ENCODE assay signal across 19 mouse cellular contexts in genomic region chr7:132299661-132300210, GRCm38 (mm10). TPM values are rescaled to one million over a fixed set of nuclear protein-coding genes. Genes with fewer than 3 reads are reported as not detected.
DNase-seq lines count a peak whose midpoint lies in the region; ATAC-seq and TF ChIP-seq lines count a peak whose summit lies in the region.
"Had no signal": no experiment of that assay in that cellular context is flagged by ENCODE, and none has a peak within 500 bp of the region (broad histone marks: within the 10 kb centered on the region; RNA-seq: fewer than 3 reads in every experiment).

No protein-coding gene starts in this region.

- no peak for TF ChIP-seq POLR2A in kidney, adult 2 months (IDR thresholded peaks at IDR 0.05; ENCODE audit: low read depth, low read length)

- H3K4me2 ChIP-seq in kidney, embryonic 14.5 days (replicated peaks; ENCODE audit: low read depth, low read length), result no peak overlapping the region
- no peak overlapping the region for H3K4me2 ChIP-seq in stomach, embryonic 14.5 days (replicated peaks; ENCODE audit: low read depth, low read length)
- no peak overlapping the region for H3K4me2 ChIP-seq in stomach, postnatal 0 days (replicated peaks; ENCODE audit: low read depth)
- H3K4me2 ChIP-seq: embryonic facial prominence, embryonic 12.5 days; forebrain, embryonic 15.5 days; hindbrain, embryonic 12.5 days; midbrain, embryonic 11.5 days; stomach, embryonic 15.5 days had no signal

- H3K9me3 ChIP-seq in kidney, embryonic 14.5 days (ENCODE audit: control insufficient read depth, low read length), result no peaks in the 10 kb centered on the region
- H3K9me3 ChIP-seq in stomach, embryonic 14.5 days (ENCODE audit: control insufficient read depth, low read depth, low read length), result no peaks in the 10 kb centered on the region
- no peaks in the 10 kb centered on the region for H3K9me3 ChIP-seq in stomach, postnatal 0 days (ENCODE audit: control insufficient read depth, low read length)
- H3K9me3 ChIP-seq: embryonic facial prominence, embryonic 12.5 days; forebrain, embryonic 15.5 days; heart, embryonic 10.5 days; hindbrain, embryonic 12.5 days; stomach, embryonic 15.5 days had no signal

- no peak for TF ChIP-seq CTCF in kidney, adult 2 months (conservative IDR thresholded peaks at IDR 0.05; ENCODE audit: insufficient read depth, insufficient read length, low read depth, low read length)
- TF ChIP-seq CTCF in stomach, postnatal 0 days (IDR thresholded peaks at IDR 0.05; ENCODE audit: low read depth), result no peak

- H3K36me3 ChIP-seq in kidney, adult 2 months (ENCODE audit: control insufficient read depth, insufficient read depth, low read length), result no peaks in the 10 kb centered on the region
- H3K36me3 ChIP-seq in kidney, embryonic 14.5 days (ENCODE audit: control insufficient read depth, insufficient read depth, low read length), result no peaks in the 10 kb centered on the region
- H3K36me3 ChIP-seq in stomach, embryonic 14.5 days (ENCODE audit: control insufficient read depth, insufficient read depth, low read length), result no peaks in the 10 kb centered on the region
- no peaks in the 10 kb centered on the region for H3K36me3 ChIP-seq in stomach, postnatal 0 days (ENCODE audit: control insufficient read depth, insufficient read depth, low read length)
- H3K36me3 ChIP-seq: embryonic facial prominence, embryonic 12.5 days; forebrain, embryonic 15.5 days; heart, embryonic 10.5 days; hindbrain, embryonic 12.5 days; stomach, embryonic 15.5 days had no signal

- H3K27me3 ChIP-seq in kidney, adult 2 months (replicated peaks; ENCODE audit: control insufficient read depth, insufficient read depth, low read length), result no peaks in the 10 kb centered on the region
- H3K27me3 ChIP-seq in kidney, embryonic 14.5 days (ENCODE audit: control insufficient read depth, insufficient read depth, low read length), result no peaks in the 10 kb centered on the region
- H3K27me3 ChIP-seq in stomach, embryonic 14.5 days (ENCODE audit: control insufficient read depth, insufficient read depth, low read length), result no peaks in the 10 kb centered on the region
- H3K27me3 ChIP-seq in stomach, postnatal 0 days (ENCODE audit: control insufficient read depth, insufficient read depth, low read length), result no peaks in the 10 kb centered on the region
- H3K27me3 ChIP-seq: embryonic facial prominence, embryonic 12.5 days; forebrain, embryonic 15.5 days; hindbrain, embryonic 12.5 days; stomach, embryonic 15.5 days had no signal

- peak; percentile 67 for DNase-seq in kidney, adult 2 months
- DNase-seq in stomach, postnatal 0 days (ENCODE audit: low spot score), result no peak
- DNase-seq in kidney, postnatal 14 days, result peak; percentile 76
- DNase-seq in heart, postnatal 4 days, result no peak
- no peak for DNase-seq in cerebellum, postnatal 4 days (ENCODE audit: low spot score in 2 of 2)
- DNase-seq: cerebellum, adult 18-20 months; cerebellum, postnatal 25 days; layer of hippocampus, postnatal 36 days; liver, postnatal 0 days; right cerebral cortex, postnatal 14 days; thymus, adult 2 months had no signal

- no peak for ATAC-seq in kidney, embryonic 14.5 days (ENCODE audit: low FRiP score, low TSS enrichment)
- ATAC-seq in stomach, embryonic 14.5 days (ENCODE audit: insufficient number of reproducible peaks, insufficient read depth, low FRiP score, low read depth), result no peak
- no peak for ATAC-seq in stomach, postnatal 0 days (ENCODE audit: low FRiP score, low TSS enrichment)
- ATAC-seq: forebrain, embryonic 15.5 days; liver, postnatal 0 days had no signal

- TF ChIP-seq EP300 in stomach, postnatal 0 days (optimal IDR thresholded peaks at IDR 0.05), result no peak

- H3K4me1 ChIP-seq in kidney, adult 2 months (ENCODE audit: control insufficient read depth, insufficient read depth, low read length), result peaks cover 6% of the 10 kb centered on the region; the same call in 1 of the 2 replicates
- peaks cover 40% of the 10 kb centered on the region for H3K4me1 ChIP-seq in kidney, embryonic 14.5 days (ENCODE audit: control insufficient read depth, insufficient read depth, low read length)
- H3K4me1 ChIP-seq in stomach, embryonic 14.5 days (ENCODE audit: control insufficient read depth, insufficient read depth, low read length), result peaks cover 31% of the 10 kb centered on the region
- H3K4me1 ChIP-seq in stomach, postnatal 0 days (replicated peaks; ENCODE audit: control insufficient read depth, insufficient read depth), result peaks cover 6% of the 10 kb centered on the region

- H3K9ac ChIP-seq in kidney, embryonic 14.5 days (ENCODE audit: low read depth, low read length), result no peak overlapping the region
- H3K9ac ChIP-seq in stomach, embryonic 14.5 days (replicated peaks; ENCODE audit: low read depth, low read length), result no peak overlapping the region
- H3K9ac ChIP-seq in stomach, postnatal 0 days (ENCODE audit: low read length), result no peak overlapping the region
- H3K9ac ChIP-seq: embryonic facial prominence, embryonic 12.5 days; forebrain, embryonic 15.5 days; hindbrain, embryonic 12.5 days; liver, postnatal 0 days; stomach, embryonic 15.5 days had no signal

- WGBS in kidney, adult 2 months, result 65% methylated on average over 5 of the region's 5 CpGs
- 24% methylated on average over 5 of the region's 5 CpGs for WGBS in kidney, embryonic 14.5 days
- WGBS in stomach, embryonic 14.5 days, result 34% methylated on average over 5 of the region's 5 CpGs
- WGBS in stomach, postnatal 0 days, result 50% methylated on average over 5 of the region's 5 CpGs

- H3K27ac ChIP-seq in kidney, adult 2 months (ENCODE audit: insufficient read depth, low read depth, low read length), result no peak overlapping the region; the same call in 1 of the 2 replicates
- H3K27ac ChIP-seq in kidney, embryonic 14.5 days (ENCODE audit: low read depth, low read length), result no peak overlapping the region
- H3K27ac ChIP-seq in stomach, embryonic 14.5 days (ENCODE audit: low read length), result peak overlapping the region; percentile 61
- no peak overlapping the region for H3K27ac ChIP-seq in stomach, postnatal 0 days (replicated peaks)
- H3K27ac ChIP-seq: embryonic facial prominence, embryonic 12.5 days; forebrain, embryonic 15.5 days; heart, embryonic 10.5 days; hindbrain, embryonic 12.5 days had no signal

- H3K4me3 ChIP-seq in kidney, adult 2 months (ENCODE audit: insufficient read depth, low read depth, low read length), result no peak overlapping the region
- H3K4me3 ChIP-seq in kidney, embryonic 14.5 days (ENCODE audit: low read length), result no peak overlapping the region
- no peak overlapping the region for H3K4me3 ChIP-seq in stomach, embryonic 14.5 days (ENCODE audit: low read depth, low read length)
- no peak overlapping the region for H3K4me3 ChIP-seq in stomach, postnatal 0 days (ENCODE audit: low read depth, low read length)
- H3K4me3 ChIP-seq: embryonic facial prominence, embryonic 12.5 days; forebrain, embryonic 15.5 days; heart, embryonic 10.5 days; hindbrain, embryonic 12.5 days; stomach, embryonic 15.5 days had no signal

RNA-seq across cellular contexts. Expression of gene Chst15, which starts 17.3 kb away (rescaled TPM):
- 13.8 and 17.6 TPM in 2 replicates for polyA plus RNA-seq in kidney, adult 2 months (2012; rRNA removed)
- 10.0 and 18.8 TPM in 2 replicates for polyA plus RNA-seq in kidney, embryonic 14.5 days (2014; fragmentation: Nextera tagmentation; extraction: Ambion mirVana)
- polyA plus RNA-seq in stomach, embryonic 14.5 days (2014; fragmentation: Nextera tagmentation; extraction: Ambion mirVana), result 30.2 and 30.8 TPM in 2 replicates
- polyA plus RNA-seq in stomach, postnatal 0 days (2015; fragmentation: Nextera tagmentation; extraction: Ambion mirVana), result 11.5 and 12.1 TPM in 2 replicates
- total RNA-seq in heart, postnatal 4 days (2021), result 10 to 100 TPM; 12.5 to 12.7 TPM

Comparison
In these comparisons a context has a peak if more than half of its experiments do, and no peak if none do; other contexts are left out.
1. DNase-seq: peak in kidney, adult 2 months (single experiment) and kidney, postnatal 14 days (single experiment); none in stomach, postnatal 0 days (single experiment), heart, postnatal 4 days (single experiment) and cerebellum, postnatal 4 days (0 of 2).